Mouse (Mus musculus): ENCODE results near the gene Zfyve19. TPM values are rescaled to one million over a fixed set of nuclear protein-coding genes. Genes with fewer than 3 reads are reported as not detected.

The Zfyve19 gene
- polyA plus RNA-seq, 1 experiment from 2014 or later: 38.7 TPM

DNA sequence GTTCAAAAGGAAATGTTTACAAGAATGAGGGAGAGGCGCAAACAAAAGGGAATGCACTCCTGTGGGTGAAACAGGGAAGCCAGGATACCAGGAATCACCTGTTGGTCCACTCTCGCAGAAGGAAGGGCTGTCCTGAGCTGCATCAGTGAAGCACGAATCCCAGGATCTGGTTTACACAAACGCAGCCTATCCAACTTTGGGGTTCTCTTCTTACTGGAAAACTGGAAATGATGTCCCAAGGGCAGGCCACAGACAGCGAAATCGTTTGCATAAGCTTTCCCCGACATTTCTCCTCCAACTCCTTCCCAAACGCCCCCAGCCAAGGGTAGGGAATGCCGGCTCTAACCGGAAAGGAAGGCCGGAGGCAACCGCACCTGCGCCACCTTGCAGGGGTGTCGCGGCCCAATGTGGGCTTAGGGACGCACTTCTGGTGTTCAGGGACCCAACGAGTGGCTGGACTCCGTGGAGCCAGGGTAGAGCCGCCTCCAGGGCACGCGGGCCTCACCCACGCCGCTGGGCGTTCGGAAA, 28.3 kb downstream of the Zfyve19 start:
- Histone ChIP-seq H3K27ac (ENCODE audit: low read depth, low read length) (peak overlapping the region; percentile 89), H3K9ac (ENCODE audit: low read depth, low read length) (peak overlapping the region; percentile 83), H3K4me3 (ENCODE audit: low read depth, low read length) (peak overlapping the region; percentile 64), H3K36me3 (ENCODE audit: control insufficient read depth, insufficient read depth) (no peaks in the 10 kb centered on the region), H3K9me3 (ENCODE audit: control insufficient read depth) (no peaks in the 10 kb centered on the region), H3K27me3 (replicated peaks; ENCODE audit: control insufficient read depth, insufficient read depth, low read length) (no peaks in the 10 kb centered on the region), H3K4me2 (replicated peaks; ENCODE audit: low read depth) (peak overlapping the region; percentile 72), H3K4me1 (replicated peaks; ENCODE audit: control insufficient read depth, insufficient read depth, low read length) (no peaks in the 10 kb centered on the region; the same call in 1 of the 2 replicates)
- ATAC-seq: no peak
- TF ChIP-seq CTCF (IDR thresholded peaks at IDR 0.05; ENCODE audit: low read depth): no peak
- WGBS: 7% methylated on average over 25 of the region's 25 CpGs

DNA sequence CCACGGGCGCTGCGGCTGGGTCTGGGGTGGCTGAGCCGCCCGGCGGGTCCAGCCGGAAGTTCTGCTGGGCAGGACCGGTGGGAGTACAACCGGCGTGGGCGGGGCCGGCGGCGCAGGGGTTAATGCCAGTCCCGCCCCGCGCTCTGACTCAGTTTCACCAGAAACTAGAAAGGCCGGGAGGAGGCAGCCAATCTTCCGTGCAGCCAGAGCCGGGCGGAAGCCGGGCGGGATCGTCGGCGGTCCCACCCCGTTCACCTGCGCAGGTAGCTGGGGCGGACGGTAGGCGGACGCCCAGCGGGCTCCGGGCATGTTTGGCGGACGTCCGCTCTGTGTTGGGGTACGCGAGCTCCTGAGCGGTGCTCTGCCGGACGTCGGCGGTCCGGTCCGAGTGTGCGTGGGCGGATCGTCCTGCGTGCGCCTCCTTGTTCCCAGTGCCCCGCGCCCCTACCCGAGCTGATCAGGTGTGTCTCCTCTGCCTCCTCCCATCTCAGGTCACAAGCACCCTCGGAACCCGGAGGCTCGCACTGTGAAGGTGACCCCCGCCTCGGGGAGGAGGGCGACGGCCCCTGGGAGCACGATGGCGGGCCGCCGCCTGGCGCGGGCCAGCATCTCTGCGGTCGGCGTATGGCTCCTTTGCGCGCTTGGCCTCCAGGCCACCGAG, 28.9 kb downstream of the Zfyve19 start, which contains the start of gene Spint1:
TSS of gene Spint1 (plus strand) at position 153 of the 661 bp plus-strand sequence.
- Histone ChIP-seq H3K27ac (ENCODE audit: low read depth, low read length) (peak within 1 kb of the TSS; percentile 89), H3K9ac (ENCODE audit: low read depth, low read length) (peak within 1 kb of the TSS; percentile 83), H3K4me2 (replicated peaks; ENCODE audit: low read depth) (peak within 1 kb of the TSS; percentile 72), H3K36me3 (ENCODE audit: control insufficient read depth, insufficient read depth) (no peaks in the 10 kb centered on the region), H3K4me3 (ENCODE audit: low read depth, low read length) (peak within 1 kb of the TSS; percentile 64), H3K27me3 (replicated peaks; ENCODE audit: control insufficient read depth, insufficient read depth, low read length) (no peaks in the 10 kb centered on the region), H3K4me1 (replicated peaks; ENCODE audit: control insufficient read depth, insufficient read depth, low read length) (no peaks in the 10 kb centered on the region; the same call in 1 of the 2 replicates), H3K9me3 (ENCODE audit: control insufficient read depth) (no peaks in the 10 kb centered on the region)
- peak; percentile 53 for ATAC-seq
- under 1% methylated on average over 66 of the region's 73 CpGs for WGBS
- TF ChIP-seq CTCF (IDR thresholded peaks at IDR 0.05; ENCODE audit: low read depth): no peak

- H3K27me3 ChIP-seq (replicated peaks; ENCODE audit: control insufficient read depth, insufficient read depth, low read length): no peaks in the 10 kb centered on the region
- peak; percentile 1; the same call in 1 of the 2 replicates for ATAC-seq
- H3K27ac ChIP-seq (ENCODE audit: low read depth, low read length): peak overlapping the region; percentile 89
- TF ChIP-seq CTCF (IDR thresholded peaks at IDR 0.05; ENCODE audit: low read depth): no peak
- no peaks in the 10 kb centered on the region for H3K9me3 ChIP-seq (ENCODE audit: control insufficient read depth)
- H3K9ac ChIP-seq (ENCODE audit: low read depth, low read length): peak overlapping the region; percentile 83
- H3K4me1 ChIP-seq (replicated peaks; ENCODE audit: control insufficient read depth, insufficient read depth, low read length): no peaks in the 10 kb centered on the region; the same call in 1 of the 2 replicates
- peak overlapping the region; percentile 64 for H3K4me3 ChIP-seq (ENCODE audit: low read depth, low read length)
- H3K36me3 ChIP-seq (ENCODE audit: control insufficient read depth, insufficient read depth): no peaks in the 10 kb centered on the region
- H3K4me2 ChIP-seq (replicated peaks; ENCODE audit: low read depth): peak overlapping the region; percentile 72
- WGBS: 2% methylated on average over 31 of the region's 31 CpGs
Observed at GRCm38 (mm10) chr2:119237871-119238220, 29.4 kb downstream of the Zfyve19 start.

DNA sequence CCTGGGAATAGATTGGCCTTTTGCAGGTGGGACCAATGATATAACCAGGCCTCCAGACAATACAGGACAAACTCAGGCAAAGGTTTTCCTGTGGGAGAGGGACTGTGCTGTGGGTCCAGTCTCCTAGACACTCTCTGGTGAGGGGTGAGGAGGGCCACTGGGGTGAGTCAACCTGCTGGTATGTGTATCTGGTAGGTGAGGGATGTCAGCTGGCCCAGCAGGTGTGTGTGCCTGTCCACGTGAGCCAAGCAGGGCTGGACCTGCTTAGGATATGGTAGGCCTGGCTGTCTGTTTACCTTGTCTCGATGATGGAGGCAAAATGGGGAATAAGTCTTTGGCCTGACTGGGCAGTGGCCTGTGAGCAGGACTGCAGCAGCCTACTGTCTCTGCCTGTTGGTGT, 30.3 kb downstream of the Zfyve19 start:
- no peaks in the 10 kb centered on the region for H3K9me3 ChIP-seq (ENCODE audit: control insufficient read depth)
- H3K9ac ChIP-seq (ENCODE audit: low read depth, low read length): peak overlapping the region; percentile 83; the same call in 1 of the 2 replicates
- H3K4me3 ChIP-seq (ENCODE audit: low read depth, low read length): peak overlapping the region; percentile 64
- H3K27ac ChIP-seq (ENCODE audit: low read depth, low read length): peak overlapping the region; percentile 89
- H3K4me2 ChIP-seq (replicated peaks; ENCODE audit: low read depth): peak overlapping the region; percentile 72
- no peaks in the 10 kb centered on the region for H3K27me3 ChIP-seq (replicated peaks; ENCODE audit: control insufficient read depth, insufficient read depth, low read length)
- no peaks in the 10 kb centered on the region; the same call in 1 of the 2 replicates for H3K4me1 ChIP-seq (replicated peaks; ENCODE audit: control insufficient read depth, insufficient read depth, low read length)
- H3K36me3 ChIP-seq (ENCODE audit: control insufficient read depth, insufficient read depth): no peaks in the 10 kb centered on the region; the same call in 1 of the 2 replicates
- 26% methylated on average over 2 of the region's 2 CpGs for WGBS
- ATAC-seq: peak; percentile 63
- TF ChIP-seq CTCF (IDR thresholded peaks at IDR 0.05; ENCODE audit: low read depth): no peak

DNA sequence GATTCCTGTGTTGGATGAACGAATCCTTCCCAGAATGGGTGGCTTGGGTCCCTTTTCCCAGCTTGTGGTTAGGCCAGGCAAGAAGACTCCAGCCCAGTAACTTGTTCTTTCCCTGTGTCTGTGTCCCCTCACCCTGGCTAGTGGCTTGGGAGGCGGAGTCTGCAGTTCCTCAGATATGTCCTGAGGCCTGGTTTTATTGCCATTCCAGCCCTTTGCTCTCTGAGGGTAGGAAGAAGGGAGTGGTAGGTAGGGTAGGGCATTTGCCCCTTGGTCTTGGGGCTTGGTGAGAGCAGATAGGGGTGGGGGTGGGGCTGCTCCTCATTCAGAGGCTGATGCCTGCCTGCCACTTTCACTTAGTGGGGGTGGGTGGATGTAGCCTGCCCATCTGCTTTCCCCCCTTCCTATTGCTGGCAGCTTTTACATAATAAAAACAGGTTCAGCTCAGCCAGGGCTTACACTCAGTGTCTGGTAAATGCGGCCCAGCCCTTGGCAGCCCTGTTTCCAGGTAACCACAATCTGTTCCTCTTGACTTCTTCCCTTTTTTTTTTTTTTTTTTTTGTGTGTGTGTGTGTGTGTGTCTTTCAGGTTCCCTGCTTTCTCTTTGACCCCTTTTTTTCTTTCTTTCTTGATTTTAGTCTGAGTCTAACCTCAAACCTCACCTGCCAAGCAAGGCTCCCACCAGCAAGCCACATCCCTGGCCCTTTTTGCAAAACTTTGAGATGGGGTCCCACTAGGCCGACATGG, 31.8 kb downstream of the Zfyve19 start:
- Histone ChIP-seq H3K27me3 (replicated peaks; ENCODE audit: control insufficient read depth, insufficient read depth, low read length) (no peaks in the 10 kb centered on the region), H3K9ac (ENCODE audit: low read depth, low read length) (peak overlapping the region; percentile 50), H3K4me1 (replicated peaks; ENCODE audit: control insufficient read depth, insufficient read depth, low read length) (no peaks in the 10 kb centered on the region; the same call in 1 of the 2 replicates), H3K36me3 (ENCODE audit: control insufficient read depth, insufficient read depth) (peaks cover 2% of the 10 kb centered on the region; the same call in 1 of the 2 replicates), H3K4me3 (ENCODE audit: low read depth, low read length) (peak overlapping the region; percentile 64), H3K27ac (ENCODE audit: low read depth, low read length) (peak overlapping the region; percentile 89), H3K4me2 (replicated peaks; ENCODE audit: low read depth) (peak overlapping the region; percentile 72), H3K9me3 (ENCODE audit: control insufficient read depth) (no peaks in the 10 kb centered on the region)
- WGBS: 33% methylated on average over 4 of the region's 4 CpGs
- ATAC-seq: peak; percentile 80
- no peak for TF ChIP-seq CTCF (IDR thresholded peaks at IDR 0.05; ENCODE audit: low read depth)

GRCm38 (mm10) chr2:119240819-119241186, 32.4 kb downstream of the Zfyve19 start:
- Histone ChIP-seq H3K27ac (ENCODE audit: low read depth, low read length) (peak overlapping the region; percentile 89; the same call in 1 of the 2 replicates), H3K4me2 (replicated peaks; ENCODE audit: low read depth) (peak overlapping the region; percentile 72), H3K36me3 (ENCODE audit: control insufficient read depth, insufficient read depth) (peaks cover 7% of the 10 kb centered on the region; the same call in 1 of the 2 replicates), H3K27me3 (replicated peaks; ENCODE audit: control insufficient read depth, insufficient read depth, low read length) (no peaks in the 10 kb centered on the region), H3K4me3 (ENCODE audit: low read depth, low read length) (peak overlapping the region; percentile 64; the same call in 1 of the 2 replicates), H3K4me1 (replicated peaks; ENCODE audit: control insufficient read depth, insufficient read depth, low read length) (no peaks in the 10 kb centered on the region; the same call in 1 of the 2 replicates), H3K9me3 (ENCODE audit: control insufficient read depth) (no peaks in the 10 kb centered on the region), H3K9ac (ENCODE audit: low read depth, low read length) (no peak overlapping the region)
- ATAC-seq: no peak
- 53% methylated on average over 4 of the region's 4 CpGs for WGBS
- TF ChIP-seq CTCF (IDR thresholded peaks at IDR 0.05; ENCODE audit: low read depth): no peak

Measured in intestine, postnatal 0 days (tissue).